Mouse (Mus musculus) midbrain, embryonic 11.5 days (tissue): Measurements from ENCODE around the gene Otx2. TPM values are rescaled to one million over a fixed set of nuclear protein-coding genes. Genes with fewer than 3 reads are reported as not detected.

Experiments
- ATAC-seq: fragments of 200-750 bp; cut with Nextera tagmentation; 2 replicates; pipeline ENCODE4 v1.8.0; 2017; ENCODE audit warnings: moderate TSS enrichment, moderate library complexity; ENCODE audit not compliant: low FRiP score
- DNase-seq: peaks from one replicate; pipeline ENCODE4 v3.0.0; 2015; ENCODE audit warnings: low spot score; ENCODE audit errors: missing footprints
- H3K27ac ChIP-seq: fragments of 300-500 bp; sonication (generic); 2 replicates; pipeline ENCODE4 v1.5.1; 2014; ENCODE audit warnings: low read depth, low read length
- H3K27me3 ChIP-seq: fragments of 300-500 bp; sonication (generic); 2 replicates; pipeline ENCODE4 v1.6.1; 2014; ENCODE audit warnings: mild to moderate bottlenecking, low read length, moderate library complexity, mixed read lengths; ENCODE audit not compliant: control insufficient read depth, insufficient read depth
- H3K36me3 ChIP-seq: fragments of 300-500 bp; sonication (generic); 2 replicates; pipeline ENCODE4 v1.6.1; 2014; ENCODE audit warnings: mild to moderate bottlenecking, low read length, moderate library complexity, mixed read lengths; ENCODE audit not compliant: control insufficient read depth, insufficient read depth
- H3K4me1 ChIP-seq: fragments of 300-500 bp; sonication (generic); 2 replicates; pipeline ENCODE4 v1.6.1; 2014; ENCODE audit warnings: low read length; ENCODE audit not compliant: control insufficient read depth, insufficient read depth
- H3K4me2 ChIP-seq: fragments of 300-500 bp; sonication (generic); 2 replicates; pipeline ENCODE4 v1.6.1; 2014; ENCODE audit warnings: mild to moderate bottlenecking, moderate library complexity
- H3K4me3 ChIP-seq: fragments of 300-500 bp; sonication (generic); 2 replicates; pipeline ENCODE4 v1.5.1; 2014; ENCODE audit warnings: low read depth, low read length
- H3K9ac ChIP-seq: fragments of 300-500 bp; sonication (generic); 2 replicates; pipeline ENCODE4 v1.6.1; 2014; ENCODE audit warnings: low read length
- H3K9me3 ChIP-seq: fragments of 300-500 bp; sonication (generic); 2 replicates; pipeline ENCODE4 v1.6.1; 2016; ENCODE audit warnings: low read length; ENCODE audit not compliant: control insufficient read depth
- WGBS: fragments of 180-500 bp; shearing (Covaris S2); extraction: QIAGEN DNeasy Blood & Tissue Kit; methylation state at CpG from one replicate; pipeline ENCODE4 v1.1.7; 2014; 5-methylcytosine and 5-hydroxymethylcytosine counted together
- polyA plus RNA-seq: library from polyadenylated mRNA; unstranded; fragments of >200 nt; fragmentation: Nextera tagmentation; extraction: Ambion mirVana; gene quantifications from 2 replicates; pipeline ENCODE4 v1.2.1, GENCODE M21; 2014

Gene Otx2
- polyA plus RNA-seq: 229 and 230 TPM in 2 replicates

GRCm38 (mm10) chr14:48673541-48673940 is at the start of gene Otx2:
Gene Otx2 (minus strand): TSS chr14:48673819.
- ATAC-seq (0 out of 2 replicates have a peak, but pooled peaks have one; percentile 0), DNase-seq (peak; percentile 96)
- Histone ChIP-seq H3K9ac (peak within 1 kb of the TSS; percentile 100), H3K27me3 (0 out of 2 replicates have a peak, but pooled peaks cover 2% of the 10 kb centered on the region), H3K4me1 (peaks cover 22% of the 10 kb centered on the region), H3K27ac (peak within 1 kb of the TSS; percentile 98), H3K36me3 (no peaks in the 10 kb centered on the region), H3K4me2 (peak within 1 kb of the TSS; percentile 100), H3K4me3 (peak within 1 kb of the TSS; percentile 95), H3K9me3 (no peaks in the 10 kb centered on the region)
- WGBS: under 1% methylated on average over 27 of the region's 27 CpGs

- ATAC-seq (no peak), DNase-seq (no peak)
- no peak overlapping the region for H3K4me3 ChIP-seq
- no peaks in the 10 kb centered on the region for H3K4me1 ChIP-seq
- no peak overlapping the region for H3K9ac ChIP-seq
- no peaks in the 10 kb centered on the region for H3K9me3 ChIP-seq
- H3K4me2 ChIP-seq: no peak overlapping the region
- no peak overlapping the region for H3K27ac ChIP-seq
- no peaks in the 10 kb centered on the region for H3K36me3 ChIP-seq
- WGBS: 50% methylated on average over 4 of the region's 4 CpGs
- no peaks in the 10 kb centered on the region for H3K27me3 ChIP-seq
These were observed 49.1 kb upstream of the Otx2 start for GRCm38 (mm10) chr14:48722763-48723162.

- H3K4me3 ChIP-seq: no peak overlapping the region
- no peaks in the 10 kb centered on the region for H3K36me3 ChIP-seq
- H3K27me3 ChIP-seq: no peaks in the 10 kb centered on the region
- H3K9me3 ChIP-seq: no peaks in the 10 kb centered on the region
- ATAC-seq (no peak), DNase-seq (no peak)
- no peak overlapping the region for H3K9ac ChIP-seq
- H3K4me1 ChIP-seq: no peaks in the 10 kb centered on the region
- no peak overlapping the region for H3K27ac ChIP-seq
- H3K4me2 ChIP-seq: no peak overlapping the region
- WGBS: 80% methylated on average over 3 of the region's 3 CpGs
These were observed 45.7 kb upstream of the Otx2 start for GRCm38 (mm10) chr14:48719296-48719695.

DNA sequence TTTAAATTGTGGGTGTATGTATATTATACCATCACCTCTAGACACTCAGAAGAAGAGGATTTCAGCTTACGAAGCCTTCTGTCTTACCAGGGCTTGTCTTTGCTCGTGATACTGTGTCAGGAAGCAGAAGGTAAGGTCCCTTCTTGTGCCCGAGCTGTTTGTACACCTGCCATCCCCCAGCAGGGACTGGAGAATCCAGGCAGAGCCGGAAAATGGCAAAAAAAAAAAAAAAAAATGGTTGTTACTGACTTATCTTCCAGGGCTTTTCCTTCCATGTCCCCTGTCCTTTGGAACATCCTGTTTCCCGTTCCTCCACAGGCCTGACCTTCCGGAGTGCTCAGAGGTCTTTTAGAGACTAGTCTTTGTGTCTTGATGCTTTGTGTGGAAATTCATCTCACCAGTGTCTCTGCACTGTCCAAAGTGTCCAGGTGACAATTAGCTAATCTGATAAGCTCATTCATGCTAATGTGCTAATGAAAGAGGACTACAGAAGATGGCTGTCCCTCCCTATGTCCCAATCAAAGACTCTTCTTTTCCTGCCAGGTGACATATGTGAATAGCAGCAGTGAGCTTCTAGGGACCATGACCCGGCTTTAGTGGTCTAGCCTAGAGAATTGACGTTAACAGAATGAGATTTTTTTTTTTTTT is 44.1 kb upstream of the Otx2 start:
- WGBS: 79% methylated on average over 8 of the region's 8 CpGs
- Histone ChIP-seq H3K27me3 (no peaks in the 10 kb centered on the region), H3K4me2 (no peak overlapping the region), H3K9me3 (no peaks in the 10 kb centered on the region), H3K9ac (no peak overlapping the region), H3K27ac (no peak overlapping the region), H3K4me3 (no peak overlapping the region), H3K4me1 (no peaks in the 10 kb centered on the region), H3K36me3 (no peaks in the 10 kb centered on the region)
- no peak for ATAC-seq
- DNase-seq: no peak

- 89% methylated on average over 4 of the region's 4 CpGs for WGBS
- H3K27me3 ChIP-seq: no peaks in the 10 kb centered on the region
- no peaks in the 10 kb centered on the region for H3K9me3 ChIP-seq
- DNase-seq (no peak), ATAC-seq (no peak)
- H3K9ac ChIP-seq: no peak overlapping the region
- no peak overlapping the region for H3K27ac ChIP-seq
- H3K36me3 ChIP-seq: no peaks in the 10 kb centered on the region
- H3K4me2 ChIP-seq: no peak overlapping the region
- no peak overlapping the region for H3K4me3 ChIP-seq
- H3K4me1 ChIP-seq: no peaks in the 10 kb centered on the region
These were observed 42.8 kb upstream of the Otx2 start for GRCm38 (mm10) chr14:48716456-48716855.

DNA sequence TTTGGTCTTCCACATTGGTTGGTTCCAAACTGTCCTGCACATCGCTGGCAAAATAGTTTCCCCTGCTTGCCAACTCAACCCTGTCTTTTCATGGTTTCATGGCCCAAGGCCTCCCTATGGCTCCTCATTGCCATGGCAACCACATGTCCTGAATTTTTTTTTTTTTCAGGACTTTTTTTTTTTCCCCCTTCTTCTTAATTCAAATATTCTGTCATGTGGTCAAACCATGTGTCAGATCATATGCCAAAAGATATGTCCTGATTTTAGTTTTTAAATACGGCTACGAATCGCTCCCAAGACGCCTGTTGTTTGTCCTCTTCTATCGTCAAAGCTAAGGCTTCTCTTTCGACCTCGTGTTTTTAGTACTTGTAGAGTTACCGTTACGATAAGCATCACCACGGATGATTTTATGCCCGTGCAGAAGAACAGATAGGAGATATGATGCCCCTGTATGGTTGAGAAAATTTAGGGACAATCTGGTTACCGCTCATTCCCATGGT is 37.3 kb upstream of the Otx2 start:
- peak; percentile 91 for DNase-seq
- Histone ChIP-seq H3K9me3 (no peaks in the 10 kb centered on the region), H3K4me1 (peaks cover 26% of the 10 kb centered on the region), H3K4me3 (no peak overlapping the region), H3K36me3 (no peaks in the 10 kb centered on the region), H3K9ac (peak overlapping the region; percentile 57), H3K27me3 (no peaks in the 10 kb centered on the region), H3K4me2 (peak overlapping the region; percentile 56), H3K27ac (peak overlapping the region; percentile 88)
- peak; percentile 40; the same call in 1 of the 2 replicates for ATAC-seq
- WGBS: 64% methylated on average over 13 of the region's 13 CpGs

DNA sequence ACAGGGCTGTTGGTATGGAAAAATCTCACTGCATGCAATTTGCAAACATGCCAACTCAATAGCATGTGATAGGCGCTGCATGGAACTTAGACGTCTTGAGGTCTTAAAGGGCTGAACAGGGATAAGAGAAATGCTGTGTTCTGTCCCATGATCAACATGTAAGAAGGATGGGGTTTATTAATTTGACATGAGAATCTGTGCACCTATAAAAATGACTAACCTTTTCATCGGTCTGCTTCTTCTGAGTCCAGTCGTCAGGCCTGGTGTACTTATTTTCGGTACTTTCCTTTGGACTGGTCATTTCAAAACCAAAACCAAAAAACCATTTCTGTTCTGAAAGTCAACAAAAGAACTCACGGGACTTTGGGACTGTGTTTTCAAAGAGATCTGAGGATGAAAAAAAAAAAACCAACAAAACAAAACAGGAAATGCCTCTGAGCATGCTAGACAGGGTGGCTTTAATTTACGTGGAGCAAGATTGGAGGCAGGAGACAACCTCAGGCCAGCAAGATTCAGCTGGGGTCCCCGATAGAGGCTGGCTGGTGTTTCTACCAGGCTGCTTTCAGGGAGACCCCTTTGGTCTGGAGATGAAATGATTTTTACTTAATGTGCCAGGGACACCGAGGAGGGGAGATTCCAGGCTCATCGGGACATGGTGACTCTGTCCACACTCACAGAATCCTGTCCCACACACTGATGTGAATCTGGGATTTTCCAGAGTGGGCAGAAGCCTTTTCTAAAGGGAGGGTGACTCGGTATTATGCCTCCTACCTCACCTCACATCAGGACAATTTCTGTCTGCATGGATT is 36.6 kb upstream of the Otx2 start:
- Histone ChIP-seq H3K4me3 (peak overlapping the region; percentile 33; the same call in 1 of the 2 replicates), H3K27me3 (no peaks in the 10 kb centered on the region), H3K36me3 (no peaks in the 10 kb centered on the region), H3K9me3 (no peaks in the 10 kb centered on the region), H3K4me2 (peak overlapping the region; percentile 56), H3K27ac (peak overlapping the region; percentile 88), H3K4me1 (peaks cover 26% of the 10 kb centered on the region), H3K9ac (peak overlapping the region; percentile 57)
- peak; percentile 92 for DNase-seq
- 0 out of 2 replicates have a peak, but pooled peaks have one; percentile 8 for ATAC-seq
- 15% methylated on average over 11 of the region's 11 CpGs for WGBS

- Histone ChIP-seq H3K36me3 (no peaks in the 10 kb centered on the region), H3K9me3 (no peaks in the 10 kb centered on the region), H3K9ac (peak overlapping the region; percentile 50; the same call in 1 of the 2 replicates), H3K27ac (peak overlapping the region; percentile 88), H3K4me2 (peak overlapping the region; percentile 56), H3K27me3 (no peaks in the 10 kb centered on the region), H3K4me1 (peaks cover 26% of the 10 kb centered on the region), H3K4me3 (peak overlapping the region; percentile 33)
- under 1% methylated on average over 20 of the region's 20 CpGs for WGBS
- ATAC-seq (peak; percentile 91), DNase-seq (peak; percentile 97)
These were observed 35.9 kb upstream of the Otx2 start for GRCm38 (mm10) chr14:48709371-48710061.
